Mouse (Mus musculus) neural tube, embryonic 15.5 days (tissue): ENCODE data around the gene Cxcl9. TPM values are rescaled to one million over a fixed set of nuclear protein-coding genes. Genes with fewer than 3 reads are reported as not detected.

ENCODE experiments used
- ATAC-seq: fragments of 200-750 bp; cut with Nextera tagmentation; 2 replicates; pipeline ENCODE4 v1.8.0; 2017; ENCODE audit warnings: mild to moderate bottlenecking, moderate TSS enrichment, moderate library complexity; ENCODE audit not compliant: low FRiP score
- H3K27ac ChIP-seq: fragments of 300-500 bp; sonication (generic); replicated peaks from 2 replicates; pipeline ENCODE4 v1.5.1; 2015; ENCODE audit warnings: mild to moderate bottlenecking, inconsistent platforms
- H3K27me3 ChIP-seq: fragments of 300-500 bp; sonication (generic); replicated peaks from 2 replicates; pipeline ENCODE4 v1.6.1; 2015; ENCODE audit warnings: inconsistent platforms
- H3K36me3 ChIP-seq: fragments of 300-500 bp; sonication (generic); 2 replicates; pipeline ENCODE4 v1.6.1; 2015; ENCODE audit warnings: inconsistent platforms
- H3K4me1 ChIP-seq: fragments of 300-500 bp; sonication (generic); 2 replicates; pipeline ENCODE4 v1.6.1; 2015; ENCODE audit warnings: inconsistent platforms
- H3K4me2 ChIP-seq: fragments of 300-500 bp; sonication (generic); 2 replicates; pipeline ENCODE4 v1.6.1; 2015; ENCODE audit warnings: inconsistent platforms, mild to moderate bottlenecking, moderate library complexity
- H3K4me3 ChIP-seq: fragments of 300-500 bp; sonication (generic); replicated peaks from 2 replicates; pipeline ENCODE4 v1.5.1; 2015; ENCODE audit warnings: mild to moderate bottlenecking, inconsistent platforms
- H3K9ac ChIP-seq: fragments of 300-500 bp; sonication (generic); replicated peaks from 2 replicates; pipeline ENCODE4 v1.6.1; 2015; ENCODE audit warnings: mild to moderate bottlenecking, inconsistent platforms
- H3K9me3 ChIP-seq: fragments of 300-500 bp; sonication (generic); replicated peaks from 2 replicates; pipeline ENCODE4 v1.6.1; 2016; ENCODE audit warnings: inconsistent platforms
- WGBS: fragments of 180-500 bp; shearing (Covaris S2); methylation state at CpG from one replicate; pipeline ENCODE4 v1.1.7; 2015; ENCODE audit warnings: mixed read lengths; 5-methylcytosine and 5-hydroxymethylcytosine counted together
- polyA plus RNA-seq: library from polyadenylated mRNA; unstranded; fragments of >200 nt; fragmentation: Nextera tagmentation; extraction: Ambion mirVana; gene quantifications from 2 replicates; pipeline ENCODE4 v1.2.1, GENCODE M21; 2015

Gene Cxcl9
- polyA plus RNA-seq, 1 experiment from 2014 or later: not detected

DNA sequence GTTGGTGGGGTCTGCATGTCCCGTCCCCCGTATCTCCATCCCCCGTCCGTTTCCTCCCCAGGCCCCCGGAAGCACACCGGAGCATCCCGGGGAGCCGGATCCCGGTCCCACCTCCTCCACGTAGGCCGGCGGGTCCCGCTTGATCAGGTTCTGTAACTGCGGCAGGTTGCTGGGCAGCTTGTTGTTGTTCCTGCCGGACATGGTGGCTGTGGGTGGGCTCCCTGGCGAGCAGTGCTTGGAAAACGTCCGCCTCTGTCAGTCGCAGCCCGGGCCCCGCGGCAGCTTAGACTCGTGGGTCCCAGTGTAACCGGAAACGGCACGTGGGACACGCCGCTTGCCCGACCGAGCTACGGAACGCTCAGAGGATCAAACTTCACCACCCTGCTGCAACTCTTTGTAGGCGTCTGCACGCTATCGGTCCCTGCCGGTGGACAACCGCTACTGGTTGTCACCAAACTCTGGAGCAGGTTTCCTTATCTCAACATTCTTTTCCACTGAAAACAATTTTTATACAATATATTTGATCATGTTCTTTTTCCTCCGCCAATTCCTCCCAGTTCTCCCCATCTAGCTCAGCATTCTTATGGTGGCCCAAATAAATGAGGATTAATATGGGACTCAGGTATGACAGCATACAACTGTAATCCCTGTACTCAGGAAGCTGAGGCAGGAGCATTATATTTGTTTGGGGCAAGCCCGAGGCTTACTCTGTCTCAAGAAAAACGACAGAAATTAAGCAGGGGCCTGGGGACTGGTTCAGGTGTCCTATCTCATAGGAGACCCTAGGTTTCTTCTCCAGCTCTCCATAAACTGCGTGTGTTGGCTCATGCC, 18.0 kb downstream of the Cxcl9 start, which contains the start of gene Sdad1:
TSS of gene Sdad1 (minus strand) at position 799 of the 831 bp plus-strand sequence.
- Histone ChIP-seq H3K27ac (peak within 1 kb of the TSS; percentile 82), H3K4me2 (peak within 1 kb of the TSS; percentile 74), H3K4me3 (peak within 1 kb of the TSS; percentile 94), H3K36me3 (peaks cover 7% of the 10 kb centered on the region), H3K9ac (peak within 1 kb of the TSS; percentile 78), H3K9me3 (no peaks in the 10 kb centered on the region), H3K4me1 (peaks cover 21% of the 10 kb centered on the region), H3K27me3 (no peaks in the 10 kb centered on the region)
- peak; percentile 96 for ATAC-seq
- 2% methylated on average over 41 of the region's 41 CpGs for WGBS

GRCm38 (mm10) chr5:92304291-92304690, 23.6 kb downstream of the Cxcl9 start:
- H3K4me1 ChIP-seq: peaks cover 12% of the 10 kb centered on the region
- no peak overlapping the region for H3K4me2 ChIP-seq
- no peak overlapping the region for H3K4me3 ChIP-seq
- no peak overlapping the region for H3K9ac ChIP-seq
- 84% methylated on average over 3 of the region's 3 CpGs for WGBS
- ATAC-seq: no peak
- H3K27ac ChIP-seq: no peak overlapping the region
- no peaks in the 10 kb centered on the region for H3K9me3 ChIP-seq
- peaks cover 62% of the 10 kb centered on the region for H3K36me3 ChIP-seq
- no peaks in the 10 kb centered on the region for H3K27me3 ChIP-seq

GRCm38 (mm10) chr5:92302149-92302840, 25.6 kb downstream of the Cxcl9 start:
- H3K4me1 ChIP-seq: no peaks in the 10 kb centered on the region
- no peak overlapping the region for H3K4me2 ChIP-seq
- peaks cover 73% of the 10 kb centered on the region for H3K36me3 ChIP-seq
- no peaks in the 10 kb centered on the region for H3K9me3 ChIP-seq
- 92% methylated on average over 13 of the region's 13 CpGs for WGBS
- no peak overlapping the region for H3K4me3 ChIP-seq
- no peak for ATAC-seq
- H3K9ac ChIP-seq: no peak overlapping the region
- no peak overlapping the region for H3K27ac ChIP-seq
- no peaks in the 10 kb centered on the region for H3K27me3 ChIP-seq

DNA sequence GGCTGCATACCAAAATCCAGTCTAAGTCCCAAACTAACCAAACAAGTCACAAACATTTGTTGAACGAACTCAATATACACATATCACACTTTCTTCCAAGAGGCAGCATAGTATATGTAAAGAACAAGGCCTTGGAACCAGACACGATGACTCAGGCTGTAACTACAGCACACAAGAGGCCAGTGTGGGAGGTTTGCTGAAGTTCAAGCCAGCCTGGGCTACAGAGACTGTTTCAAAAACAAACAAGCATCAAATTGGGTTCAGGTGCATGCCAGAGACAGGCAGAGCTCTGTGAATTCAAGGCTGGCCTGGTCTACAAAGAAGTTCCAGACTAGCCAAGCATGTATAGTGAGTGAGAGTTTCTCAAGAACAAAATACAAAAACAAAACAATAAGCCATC, 33.4 kb downstream of the Cxcl9 start:
- H3K9ac ChIP-seq: no peak overlapping the region
- H3K27me3 ChIP-seq: no peaks in the 10 kb centered on the region
- no peak overlapping the region for H3K4me2 ChIP-seq
- H3K9me3 ChIP-seq: no peaks in the 10 kb centered on the region
- WGBS: 90% methylated on average over 2 of the region's 2 CpGs
- no peaks in the 10 kb centered on the region for H3K4me1 ChIP-seq
- H3K4me3 ChIP-seq: no peak overlapping the region
- no peak for ATAC-seq
- H3K27ac ChIP-seq: no peak overlapping the region
- H3K36me3 ChIP-seq: peaks cover 86% of the 10 kb centered on the region

GRCm38 (mm10) chr5:92291652-92292414, 36.0 kb downstream of the Cxcl9 start:
- no peak overlapping the region for H3K9ac ChIP-seq
- ATAC-seq: no peak
- H3K9me3 ChIP-seq: no peaks in the 10 kb centered on the region
- no peak overlapping the region for H3K4me3 ChIP-seq
- H3K36me3 ChIP-seq: peaks cover 93% of the 10 kb centered on the region
- H3K27me3 ChIP-seq: no peaks in the 10 kb centered on the region
- no peaks in the 10 kb centered on the region for H3K4me1 ChIP-seq
- 95% methylated on average over 6 of the region's 6 CpGs for WGBS
- H3K4me2 ChIP-seq: no peak overlapping the region
- H3K27ac ChIP-seq: no peak overlapping the region

DNA sequence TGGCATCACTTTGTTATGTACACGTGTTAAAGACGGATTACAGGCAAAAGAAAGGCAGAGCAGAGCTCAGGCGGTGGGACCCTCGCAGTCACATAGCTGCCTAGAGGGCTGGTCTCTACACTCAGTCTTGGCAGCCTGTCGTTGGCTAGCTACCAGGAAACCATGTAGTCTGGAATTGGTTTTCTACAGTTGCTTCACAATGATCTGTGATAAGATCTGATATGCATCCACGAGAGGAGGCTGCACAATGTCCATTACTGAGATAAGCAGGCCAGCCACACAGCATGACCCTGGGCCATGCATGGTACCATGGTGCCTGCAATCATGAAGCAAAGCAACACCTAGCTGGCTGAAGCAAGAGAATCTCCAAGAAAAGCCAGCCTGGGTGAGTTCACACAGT, 40.0 kb downstream of the Cxcl9 start:
- no peaks in the 10 kb centered on the region for H3K27me3 ChIP-seq
- 92% methylated on average over 6 of the region's 6 CpGs for WGBS
- H3K4me3 ChIP-seq: no peak overlapping the region
- H3K36me3 ChIP-seq: peaks cover 76% of the 10 kb centered on the region
- no peak for ATAC-seq
- H3K4me1 ChIP-seq: no peaks in the 10 kb centered on the region
- no peak overlapping the region for H3K27ac ChIP-seq
- H3K9ac ChIP-seq: no peak overlapping the region
- H3K4me2 ChIP-seq: no peak overlapping the region
- H3K9me3 ChIP-seq: no peaks in the 10 kb centered on the region

GRCm38 (mm10) chr5:92283107-92283506, 44.8 kb downstream of the Cxcl9 start:
- Histone ChIP-seq H3K27ac (no peak overlapping the region), H3K36me3 (peaks cover 32% of the 10 kb centered on the region), H3K4me1 (peaks cover 7% of the 10 kb centered on the region), H3K9me3 (no peaks in the 10 kb centered on the region), H3K27me3 (no peaks in the 10 kb centered on the region), H3K4me2 (no peak overlapping the region), H3K4me3 (no peak overlapping the region), H3K9ac (no peak overlapping the region)
- no peak for ATAC-seq
- WGBS: 77% methylated on average over 3 of the region's 3 CpGs

DNA sequence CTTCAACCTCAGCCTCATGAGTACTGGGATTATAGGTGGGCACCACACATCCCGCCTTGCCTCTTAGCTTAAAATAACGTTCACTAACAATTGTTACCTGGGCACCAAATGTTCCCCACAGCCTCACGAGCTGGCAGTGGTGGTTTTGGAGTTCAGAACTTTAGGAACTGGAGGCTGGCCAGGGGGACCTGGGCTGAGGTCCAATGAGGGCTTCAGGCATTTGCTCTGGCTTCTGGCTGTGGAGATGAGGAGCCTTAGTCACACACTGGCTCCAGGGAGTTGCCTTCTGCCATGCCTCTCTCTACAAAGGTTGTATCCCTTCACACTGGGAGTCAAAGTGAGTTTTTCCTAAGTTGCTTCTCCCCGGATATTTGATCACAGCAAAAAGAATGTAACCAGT, 45.3 kb downstream of the Cxcl9 start:
- 77% methylated on average over 4 of the region's 4 CpGs for WGBS
- no peak overlapping the region for H3K4me2 ChIP-seq
- H3K9me3 ChIP-seq: no peaks in the 10 kb centered on the region
- no peak overlapping the region for H3K9ac ChIP-seq
- H3K36me3 ChIP-seq: peaks cover 26% of the 10 kb centered on the region
- no peaks in the 10 kb centered on the region for H3K27me3 ChIP-seq
- H3K4me3 ChIP-seq: no peak overlapping the region
- H3K27ac ChIP-seq: no peak overlapping the region
- no peak for ATAC-seq
- H3K4me1 ChIP-seq: peaks cover 8% of the 10 kb centered on the region

- H3K27ac ChIP-seq: peak overlapping the region; percentile 75; the same call in 1 of the 2 replicates
- peaks cover 8% of the 10 kb centered on the region for H3K4me1 ChIP-seq
- H3K36me3 ChIP-seq: no peaks in the 10 kb centered on the region
- peak overlapping the region; percentile 96 for H3K4me2 ChIP-seq
- WGBS: 84% methylated on average over 10 of the region's 10 CpGs
- H3K9me3 ChIP-seq: no peaks in the 10 kb centered on the region
- no peak for ATAC-seq
- H3K4me3 ChIP-seq: 0 out of 2 replicates have a peak overlapping the region, but pooled peaks have one; percentile 61
- H3K9ac ChIP-seq: no peak overlapping the region
- H3K27me3 ChIP-seq: no peaks in the 10 kb centered on the region
Measured at GRCm38 (mm10) chr5:92278942-92279537, 48.8 kb downstream of the Cxcl9 start.

- Histone ChIP-seq H3K4me2 (peak within 1 kb of the TSS; percentile 96), H3K9ac (peak within 1 kb of the TSS; percentile 66), H3K36me3 (no peaks in the 10 kb centered on the region), H3K9me3 (no peaks in the 10 kb centered on the region), H3K27ac (peak within 1 kb of the TSS; percentile 75), H3K4me1 (peaks cover 8% of the 10 kb centered on the region), H3K4me3 (peak within 1 kb of the TSS; percentile 61), H3K27me3 (no peaks in the 10 kb centered on the region)
- WGBS: 3% methylated on average over 54 of the region's 54 CpGs
- peak; percentile 92 for ATAC-seq
Measured at GRCm38 (mm10) chr5:92277437-92278394, 50.2 kb downstream of the Cxcl9 start, which contains the start of gene Naaa. Gene Naaa (minus strand): TSS chr5:92278170.
